Mouse (Mus musculus): Measurements from ENCODE around the gene Akt1s1.

GRCm38 (mm10) chr7:44810365-44810764 is 38.4 kb upstream of the Akt1s1 start:
- TF ChIP-seq CTCF (IDR thresholded peaks at IDR 0.05; ENCODE audit: low read depth) (no peak), EP300 (IDR thresholded peaks at IDR 0.05; ENCODE audit: low read depth) (no peak)

Measured in liver, embryonic 14.5 days (tissue).